Mouse (Mus musculus): ENCODE measurements around the gene Prap1.
"Not testable (repeated sequence)": the region's sequence is repeated elsewhere in the genome, so short reads cannot be mapped to it uniquely, and the experiment has no call there.

Prap1 gene

GRCm38 (mm10) chr7:140090601-140091000 lies 2.6 kb upstream of the Prap1 start:
- DNase-seq, result no peak

- DNase-seq, result peak; percentile 37
Measured at GRCm38 (mm10) chr7:140094954-140095353, 1.8 kb downstream of the Prap1 start.

- DNase-seq, result peak; percentile 89
Measured at GRCm38 (mm10) chr7:140095556-140095955, 2.4 kb downstream of the Prap1 start.

- no peak for DNase-seq
Measured at GRCm38 (mm10) chr7:140096055-140096454, 2.9 kb downstream of the Prap1 start.

GRCm38 (mm10) chr7:140098466-140098865 lies 5.3 kb downstream of the Prap1 start:
- DNase-seq, result no peak

- DNase-seq, result no peak
Measured at GRCm38 (mm10) chr7:140101498-140101897, 8.3 kb downstream of the Prap1 start.

GRCm38 (mm10) chr7:140101993-140102860 lies 9.0 kb downstream of the Prap1 start, which contains the start of gene Fuom:
Gene Fuom (minus strand): TSS chr7:140102441.
- peak; percentile 93 for DNase-seq

GRCm38 (mm10) chr7:140104009-140104408 lies 10.8 kb downstream of the Prap1 start:
- no peak for DNase-seq

- DNase-seq, result no peak
Measured at GRCm38 (mm10) chr7:140111943-140112342, 18.7 kb downstream of the Prap1 start.

GRCm38 (mm10) chr7:140115583-140116328 lies 22.6 kb downstream of the Prap1 start, which contains the start of gene Paox:
Gene Paox (plus strand): TSS chr7:140115799.
- DNase-seq, result peak; percentile 76

GRCm38 (mm10) chr7:140116329-140117054 lies 23.3 kb downstream of the Prap1 start, which contains the start of gene Echs1:
Gene Echs1 (minus strand): TSS chr7:140116476.
- peak; percentile 94 for DNase-seq

- no peak for DNase-seq
Measured at GRCm38 (mm10) chr7:140120484-140120883, 27.3 kb downstream of the Prap1 start.

- DNase-seq, result no peak
Measured at GRCm38 (mm10) chr7:140121338-140121910, 28.2 kb downstream of the Prap1 start.

GRCm38 (mm10) chr7:140122765-140123164 lies 29.6 kb downstream of the Prap1 start:
- DNase-seq, result no peak

GRCm38 (mm10) chr7:140124382-140124781 lies 31.2 kb downstream of the Prap1 start:
- DNase-seq, result no peak

GRCm38 (mm10) chr7:140125278-140126021 lies 32.3 kb downstream of the Prap1 start:
- peak; percentile 96 for DNase-seq

GRCm38 (mm10) chr7:140126022-140126350 lies 32.8 kb downstream of the Prap1 start:
- no peak for DNase-seq

- DNase-seq, result no peak
Measured at GRCm38 (mm10) chr7:140126934-140127333, 33.7 kb downstream of the Prap1 start.

GRCm38 (mm10) chr7:140127911-140128310 lies 34.7 kb downstream of the Prap1 start:
- no peak for DNase-seq

GRCm38 (mm10) chr7:140132184-140132583 lies 39.0 kb downstream of the Prap1 start:
- DNase-seq, result not testable (repeated sequence)

GRCm38 (mm10) chr7:140134033-140134432 lies 40.8 kb downstream of the Prap1 start:
- DNase-seq, result not testable (repeated sequence)
